Mouse (Mus musculus): ENCODE measurements around the gene Leng8.

DNA sequence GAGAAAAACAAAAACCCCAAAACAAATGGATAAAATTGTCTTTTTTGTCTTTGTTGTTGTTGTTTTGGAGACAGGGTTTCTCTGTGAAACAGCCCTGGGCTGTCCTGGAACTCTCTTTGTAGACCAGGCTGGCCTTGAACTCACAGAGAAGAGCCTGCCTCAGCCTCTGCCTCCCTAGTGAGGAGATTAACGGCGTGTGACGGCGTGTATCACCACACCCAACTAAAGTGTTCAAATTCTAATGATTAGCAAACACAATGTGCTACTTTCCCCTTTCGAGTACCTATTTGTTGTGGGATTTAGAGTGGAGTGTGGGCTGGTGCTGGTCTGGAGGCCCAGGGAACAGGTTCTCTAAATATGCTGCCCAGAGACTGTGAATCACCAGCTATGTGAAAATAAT is 1.9 kb upstream of the Leng8 start:
- TF ChIP-seq GATA1 (IDR thresholded peaks at IDR 0.05; ENCODE audit: low read length) (no peak), TAL1 (IDR thresholded peaks at IDR 0.05; ENCODE audit: low read length) (no peak)

Measured in erythroblast, embryonic 14.5 days (primary cell).